Mouse (Mus musculus) neural tube, embryonic 11.5 days (tissue): ENCODE measurements at regions not wholly inside any gene's neighbourhood (a gene's known extent, or its start where the extent isn't known, plus 50 kb on each side); places are given as distances from the start of the nearest gene placed in this dataset.

Source experiments
- ATAC-seq: fragments of 200-750 bp; cut with Nextera tagmentation; 2 replicates; pipeline ENCODE4 v1.8.0; 2017; ENCODE audit warnings: moderate number of reproducible peaks, mild to moderate bottlenecking, moderate TSS enrichment, moderate library complexity; ENCODE audit not compliant: insufficient read depth, low FRiP score, low TSS enrichment
- DNase-seq: peaks from one replicate; pipeline ENCODE4 v3.0.0-alpha.2; 2015; ENCODE audit warnings: low spot score
- H3K27ac ChIP-seq: fragments of 300-500 bp; sonication (generic); 2 replicates; pipeline ENCODE4 v1.5.1; 2014; ENCODE audit warnings: low read depth, mild to moderate bottlenecking, low read length
- H3K27me3 ChIP-seq: fragments of 300-500 bp; sonication (generic); 2 replicates; pipeline ENCODE4 v1.6.1; 2014; ENCODE audit warnings: mild to moderate bottlenecking, low read length, mixed read lengths; ENCODE audit not compliant: control insufficient read depth, insufficient read depth
- H3K36me3 ChIP-seq: fragments of 300-500 bp; sonication (generic); 2 replicates; pipeline ENCODE4 v1.6.1; 2014; ENCODE audit warnings: mild to moderate bottlenecking, low read length, moderate library complexity, mixed read lengths; ENCODE audit not compliant: control insufficient read depth, insufficient read depth
- H3K4me1 ChIP-seq: fragments of 300-500 bp; sonication (generic); 2 replicates; pipeline ENCODE4 v1.6.1; 2014; ENCODE audit warnings: low read length, mixed read lengths; ENCODE audit not compliant: control insufficient read depth, insufficient read depth
- H3K4me2 ChIP-seq: fragments of 300-500 bp; sonication (generic); 2 replicates; pipeline ENCODE4 v1.6.1; 2014; ENCODE audit warnings: low read depth, mild to moderate bottlenecking, moderate library complexity
- H3K4me3 ChIP-seq: fragments of 300-500 bp; sonication (generic); 2 replicates; pipeline ENCODE4 v1.5.1; 2014; ENCODE audit warnings: low read depth, low read length
- H3K9ac ChIP-seq: fragments of 300-500 bp; sonication (generic); 2 replicates; pipeline ENCODE4 v1.6.1; 2014; ENCODE audit warnings: mild to moderate bottlenecking, low read length
- H3K9me3 ChIP-seq: fragments of 300-500 bp; sonication (generic); 2 replicates; pipeline ENCODE4 v1.6.1; 2016; ENCODE audit warnings: low read length; ENCODE audit not compliant: control insufficient read depth
- WGBS: fragments of 180-500 bp; shearing (Covaris S2); extraction: QIAGEN DNeasy Blood & Tissue Kit; methylation state at CpG from one replicate; pipeline ENCODE4 v1.1.7; 2014; 5-methylcytosine and 5-hydroxymethylcytosine counted together

- Histone ChIP-seq H3K4me1 (no peaks in the 10 kb centered on the region), H3K27ac (no peak overlapping the region), H3K4me3 (no peak overlapping the region), H3K9me3 (no peaks in the 10 kb centered on the region), H3K27me3 (no peaks in the 10 kb centered on the region), H3K9ac (no peak overlapping the region), H3K36me3 (no peaks in the 10 kb centered on the region), H3K4me2 (no peak overlapping the region)
- WGBS = 61% methylated on average over 9 of the region's 9 CpGs
- ATAC-seq (no peak), DNase-seq (no peak)
These were observed 1372.9 kb upstream of the Tenm4 start for GRCm38 (mm10) chr7:94798101-94798500.

- no peaks in the 10 kb centered on the region for H3K27me3 ChIP-seq
- no peak for ATAC-seq
- no peak overlapping the region for H3K4me3 ChIP-seq
- H3K9ac ChIP-seq = no peak overlapping the region
- no peak for DNase-seq
- no peak overlapping the region for H3K4me2 ChIP-seq
- no peak overlapping the region for H3K27ac ChIP-seq
- H3K9me3 ChIP-seq = no peaks in the 10 kb centered on the region
- H3K4me1 ChIP-seq = no peaks in the 10 kb centered on the region
- no peaks in the 10 kb centered on the region for H3K36me3 ChIP-seq
- 92% methylated on average over 4 of the region's 4 CpGs for WGBS
These were observed 1329.8 kb upstream of the Tenm4 start for GRCm38 (mm10) chr7:94841197-94841596.

- ATAC-seq = no peak
- 91% methylated on average over 13 of the region's 13 CpGs for WGBS
- H3K4me3 ChIP-seq = no peak overlapping the region
These were observed 1319.7 kb upstream of the Tenm4 start for GRCm38 (mm10) chr7:94851360-94851759.

GRCm38 (mm10) chr7:94856636-94857035 is 1314.4 kb upstream of the Tenm4 start:
- Histone ChIP-seq H3K27ac (no peak overlapping the region), H3K27me3 (no peaks in the 10 kb centered on the region), H3K9me3 (no peaks in the 10 kb centered on the region), H3K36me3 (no peaks in the 10 kb centered on the region), H3K4me3 (no peak overlapping the region), H3K4me1 (no peaks in the 10 kb centered on the region), H3K4me2 (no peak overlapping the region), H3K9ac (no peak overlapping the region)
- 90% methylated on average over 2 of the region's 2 CpGs for WGBS
- DNase-seq = no peak
- no peak for ATAC-seq

More at GRCm38 (mm10) chr7:94851360-94851759, 1319.7 kb upstream of the Tenm4 start:
- H3K27me3 ChIP-seq = no peaks in the 10 kb centered on the region
- no peaks in the 10 kb centered on the region for H3K36me3 ChIP-seq
- H3K4me2 ChIP-seq = no peak overlapping the region
- no peak overlapping the region for H3K27ac ChIP-seq
- no peak overlapping the region for H3K9ac ChIP-seq
- no peaks in the 10 kb centered on the region for H3K9me3 ChIP-seq
- no peak for DNase-seq
- no peaks in the 10 kb centered on the region for H3K4me1 ChIP-seq

- Histone ChIP-seq H3K4me3 (no peak overlapping the region), H3K4me2 (no peak overlapping the region), H3K9me3 (no peaks in the 10 kb centered on the region), H3K4me1 (no peaks in the 10 kb centered on the region), H3K9ac (no peak overlapping the region), H3K27ac (no peak overlapping the region), H3K36me3 (no peaks in the 10 kb centered on the region), H3K27me3 (no peaks in the 10 kb centered on the region)
- ATAC-seq = no peak
- 60% methylated on average over 2 of the region's 2 CpGs for WGBS
- no peak for DNase-seq
These were observed 1280.2 kb upstream of the Tenm4 start for GRCm38 (mm10) chr7:94890711-94891430.

GRCm38 (mm10) chr7:94898088-94898487 is 1273.0 kb upstream of the Tenm4 start:
- H3K9me3 ChIP-seq = no peaks in the 10 kb centered on the region
- H3K4me2 ChIP-seq = no peak overlapping the region
- H3K27me3 ChIP-seq = no peaks in the 10 kb centered on the region
- WGBS = 73% methylated on average over 3 of the region's 3 CpGs
- H3K27ac ChIP-seq = no peak overlapping the region
- no peaks in the 10 kb centered on the region for H3K4me1 ChIP-seq
- H3K4me3 ChIP-seq = no peak overlapping the region
- H3K9ac ChIP-seq = no peak overlapping the region
- no peak for ATAC-seq
- no peak for DNase-seq
- H3K36me3 ChIP-seq = no peaks in the 10 kb centered on the region

- Histone ChIP-seq H3K9ac (no peak overlapping the region), H3K9me3 (no peaks in the 10 kb centered on the region), H3K27ac (no peak overlapping the region), H3K4me1 (no peaks in the 10 kb centered on the region), H3K27me3 (no peaks in the 10 kb centered on the region), H3K36me3 (no peaks in the 10 kb centered on the region), H3K4me2 (no peak overlapping the region), H3K4me3 (no peak overlapping the region)
- WGBS = 72% methylated on average over 3 of the region's 3 CpGs
- ATAC-seq = no peak
- no peak for DNase-seq
These were observed 1244.4 kb upstream of the Tenm4 start for GRCm38 (mm10) chr7:94926547-94927123.

- no peak for ATAC-seq
- no peak for DNase-seq
- Histone ChIP-seq H3K4me3 (no peak overlapping the region), H3K27me3 (no peaks in the 10 kb centered on the region), H3K27ac (no peak overlapping the region), H3K36me3 (no peaks in the 10 kb centered on the region), H3K4me1 (no peaks in the 10 kb centered on the region), H3K4me2 (no peak overlapping the region), H3K9me3 (no peaks in the 10 kb centered on the region), H3K9ac (no peak overlapping the region)
- WGBS = 68% methylated on average over 2 of the region's 2 CpGs
These were observed 1207.2 kb upstream of the Tenm4 start for GRCm38 (mm10) chr7:94963758-94964299.

GRCm38 (mm10) chr7:94967601-94968000 is 1203.4 kb upstream of the Tenm4 start:
- no peaks in the 10 kb centered on the region for H3K4me1 ChIP-seq
- H3K27ac ChIP-seq = no peak overlapping the region
- H3K36me3 ChIP-seq = no peaks in the 10 kb centered on the region
- H3K9me3 ChIP-seq = no peaks in the 10 kb centered on the region
- H3K27me3 ChIP-seq = no peaks in the 10 kb centered on the region
- H3K4me3 ChIP-seq = no peak overlapping the region
- DNase-seq (no peak), ATAC-seq (no peak)
- no peak overlapping the region for H3K4me2 ChIP-seq
- H3K9ac ChIP-seq = no peak overlapping the region
